Mouse (Mus musculus): ENCODE results near the gene Lama4.

DNA sequence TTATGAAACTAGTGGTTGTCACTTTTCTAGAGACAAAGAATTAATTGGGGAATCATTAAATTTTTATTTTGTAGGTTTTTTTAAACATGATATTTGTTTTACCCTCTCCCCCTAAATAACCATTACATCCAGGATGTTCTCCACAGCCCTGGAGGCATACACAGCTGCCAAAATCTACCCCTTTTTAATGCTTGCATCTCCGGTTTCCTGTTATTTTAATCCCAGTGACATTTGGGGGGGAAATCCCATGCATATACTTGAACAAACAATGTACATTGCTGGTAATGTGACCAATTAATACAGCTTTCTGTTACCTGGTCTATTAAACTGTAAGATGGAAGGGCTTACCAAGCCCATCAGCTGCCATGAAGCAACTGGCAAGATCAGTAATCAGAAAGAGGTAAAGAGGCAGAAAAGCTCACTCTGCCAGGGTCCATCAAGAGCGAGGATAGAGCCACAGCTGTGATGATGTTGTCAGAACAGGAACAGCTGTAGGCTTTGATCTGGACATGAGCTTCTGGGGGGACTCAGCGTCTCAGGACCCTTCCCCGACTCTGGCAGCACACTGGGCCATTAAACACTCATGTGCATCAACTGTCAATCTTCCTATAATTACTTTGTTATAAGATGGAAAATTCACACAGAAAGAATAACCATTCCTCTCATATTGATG, 41.3 kb downstream of the Lama4 start:
- TF ChIP-seq CTCF (IDR thresholded peaks at IDR 0.05; ENCODE audit: low read depth) (no peak), EP300 (IDR thresholded peaks at IDR 0.05; ENCODE audit: low read depth) (no peak)
